Mouse (Mus musculus) embryonic fibroblast, embryonic 13.5 days (primary cell): ENCODE results near the gene Mtor. TPM values are rescaled to one million over a fixed set of nuclear protein-coding genes. Genes with fewer than 3 reads are reported as not detected.

ENCODE experiments used
- H3K27ac ChIP-seq: 2 replicates; pipeline ENCODE4 v1.5.1; 2012; ENCODE audit warnings: low read length, control low read depth, inconsistent platforms; ENCODE audit not compliant: insufficient read depth
- H3K4me1 ChIP-seq: 2 replicates; pipeline ENCODE4 v1.6.1; 2011; ENCODE audit warnings: low read length; ENCODE audit not compliant: control insufficient read depth, insufficient read depth
- H3K4me3 ChIP-seq: 2 replicates; pipeline ENCODE4 v1.5.1; 2011; ENCODE audit warnings: mild to moderate bottlenecking, control low read depth, low read length; ENCODE audit not compliant: insufficient read depth
- CTCF ChIP-seq: IDR thresholded peaks from 2 replicates; pipeline ENCODE4 v1.5.1; 2011; ENCODE audit warnings: mild to moderate bottlenecking, control low read depth, low read length, moderate library complexity, borderline replicate concordance; ENCODE audit not compliant: insufficient read depth
- POLR2A ChIP-seq: IDR thresholded peaks from 2 replicates; pipeline ENCODE4 v1.6.1; 2011; ENCODE audit warnings: low read depth, mild to moderate bottlenecking, control low read depth, low read length, moderate library complexity
- polyA plus RNA-seq: library from polyadenylated mRNA; stranded (reverse); fragments of >200 nt; gene quantifications from 2 replicates; pipeline ENCODE4 v1.2.4, GENCODE M21; 2011; ENCODE audit warnings: low read depth; ENCODE audit not compliant: missing spikeins, insufficient read length

Gene Mtor
- polyA plus RNA-seq, 1 experiment: 17.7 TPM

DNA sequence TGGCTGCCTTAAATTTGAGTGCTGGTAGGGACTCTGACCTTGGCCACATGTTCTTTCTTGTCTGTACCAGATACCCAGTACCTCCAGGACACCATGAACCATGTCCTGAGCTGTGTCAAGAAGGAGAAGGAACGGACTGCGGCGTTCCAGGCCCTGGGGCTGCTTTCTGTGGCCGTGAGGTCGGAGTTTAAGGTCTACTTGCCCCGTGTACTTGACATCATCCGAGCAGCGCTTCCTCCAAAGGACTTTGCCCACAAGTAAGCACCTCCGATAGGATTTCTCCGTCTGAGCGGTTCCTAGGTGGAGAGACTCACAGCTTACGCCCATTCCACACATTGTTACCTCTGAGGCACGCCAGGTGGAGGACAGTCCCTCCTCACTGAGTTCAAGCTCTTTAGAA is 14.3 kb downstream of the Mtor start:
- H3K4me3 ChIP-seq: no peak overlapping the region
- H3K27ac ChIP-seq: no peak overlapping the region
- H3K4me1 ChIP-seq: no peaks in the 10 kb centered on the region

DNA sequence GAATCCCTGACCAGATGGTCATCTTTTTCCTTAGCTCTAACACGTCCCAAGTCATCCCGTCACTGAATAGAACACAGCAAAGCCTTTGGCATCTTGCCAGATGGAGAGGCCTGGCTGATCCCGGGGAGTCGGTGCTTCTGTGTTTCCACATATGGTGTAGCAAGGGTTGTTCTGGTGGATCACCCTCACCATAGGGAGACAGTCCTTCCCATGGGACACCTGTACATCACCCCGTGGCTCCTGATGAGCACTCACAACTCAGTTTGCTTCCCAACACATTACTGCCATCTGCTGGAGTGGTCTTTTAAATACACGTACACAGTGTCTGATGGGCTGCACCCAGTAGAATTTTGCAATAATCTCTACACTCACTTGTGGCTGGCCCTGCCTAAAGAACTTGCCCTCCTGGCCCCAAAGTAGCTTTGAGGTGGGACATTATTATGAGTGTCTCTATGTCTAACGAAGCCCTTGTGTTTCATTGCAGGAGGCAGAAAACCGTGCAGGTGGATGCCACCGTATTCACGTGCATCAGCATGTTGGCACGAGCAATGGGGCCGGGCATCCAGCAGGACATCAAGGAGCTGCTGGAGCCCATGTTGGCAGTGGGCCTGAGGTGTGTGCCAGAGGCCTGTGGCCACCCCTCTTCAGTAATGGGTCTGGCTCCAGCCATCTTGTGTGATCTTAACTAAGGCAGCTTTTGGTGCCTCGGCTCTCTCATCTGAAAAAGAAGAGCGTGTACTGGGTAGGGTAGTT is 15.0 kb downstream of the Mtor start:
- Histone ChIP-seq H3K4me3 (no peak overlapping the region), H3K4me1 (no peaks in the 10 kb centered on the region)

More for the DNA sequence above, 14.3 kb downstream of the Mtor start:
- TF ChIP-seq POLR2A: no peak
- no peak for TF ChIP-seq CTCF

DNA sequence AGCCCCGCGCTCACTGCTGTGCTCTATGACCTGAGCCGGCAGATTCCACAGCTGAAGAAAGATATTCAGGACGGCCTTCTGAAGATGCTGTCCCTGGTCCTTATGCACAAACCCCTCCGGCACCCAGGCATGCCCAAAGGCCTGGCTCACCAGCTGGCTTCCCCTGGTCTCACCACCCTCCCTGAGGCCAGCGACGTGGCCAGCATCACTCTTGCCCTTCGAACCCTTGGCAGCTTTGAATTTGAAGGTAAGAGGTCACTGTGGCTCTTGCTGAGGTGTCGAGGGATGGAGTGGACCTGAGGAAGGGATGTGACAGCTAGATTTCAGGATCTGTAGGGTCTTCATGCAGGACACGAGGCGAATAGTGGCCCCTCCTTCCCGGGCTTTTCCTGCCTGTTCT is 15.9 kb downstream of the Mtor start:
- Histone ChIP-seq H3K27ac (no peak overlapping the region), H3K4me3 (no peak overlapping the region)
- TF ChIP-seq CTCF (no peak), POLR2A (no peak)

More for the DNA sequence above, 15.0 kb downstream of the Mtor start:
- H3K27ac ChIP-seq: no peak overlapping the region
- TF ChIP-seq CTCF: 0 out of 2 replicates have a peak, but pooled peaks have one; percentile 6
- no peak for TF ChIP-seq POLR2A

DNA sequence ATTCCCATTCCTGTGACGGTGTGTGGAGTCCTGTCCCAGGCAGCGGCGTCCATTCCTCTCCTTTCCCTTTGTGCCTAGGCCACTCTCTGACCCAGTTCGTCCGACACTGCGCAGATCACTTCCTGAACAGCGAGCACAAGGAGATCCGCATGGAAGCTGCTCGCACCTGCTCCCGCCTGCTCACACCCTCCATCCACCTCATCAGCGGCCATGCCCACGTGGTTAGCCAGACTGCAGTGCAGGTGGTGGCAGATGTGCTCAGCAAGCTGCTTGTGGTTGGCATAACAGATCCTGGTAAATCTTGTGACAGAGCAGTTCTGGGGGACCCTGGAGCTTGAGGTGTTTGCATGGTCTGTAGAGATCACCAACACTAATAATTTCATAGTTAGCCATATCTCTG is 16.5 kb downstream of the Mtor start:
- TF ChIP-seq POLR2A (no peak), CTCF (no peak)
- Histone ChIP-seq H3K27ac (no peak overlapping the region), H3K4me3 (no peak overlapping the region), H3K4me1 (no peaks in the 10 kb centered on the region)

More for the DNA sequence above, 15.9 kb downstream of the Mtor start:
- no peaks in the 10 kb centered on the region for H3K4me1 ChIP-seq

DNA sequence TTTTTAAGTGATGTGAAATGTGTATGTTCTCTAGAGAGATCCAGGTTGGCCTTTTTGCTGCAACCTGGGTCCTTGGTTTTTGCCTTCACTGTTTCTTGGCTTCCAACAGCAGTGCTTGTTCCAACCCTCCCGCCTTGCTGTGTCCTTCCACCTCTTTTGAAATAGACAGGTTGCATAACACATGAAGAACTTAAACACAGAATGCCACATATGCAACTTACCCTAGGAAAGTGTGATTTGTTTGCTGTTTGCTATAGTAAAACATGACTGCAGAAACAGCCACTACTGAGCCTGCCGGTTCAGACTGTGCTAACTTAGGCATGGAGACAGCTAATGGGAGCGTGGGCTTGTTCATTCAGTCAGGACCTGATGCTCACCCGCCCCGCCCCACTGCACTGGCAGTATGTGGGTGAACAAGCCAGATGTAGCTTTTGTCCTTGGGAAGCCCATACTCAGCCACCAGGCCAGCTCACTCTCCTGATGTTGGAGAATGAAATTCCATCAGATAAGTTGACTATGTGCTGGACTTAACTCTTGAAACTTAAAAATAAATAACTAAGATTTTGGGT is 18.2 kb downstream of the Mtor start:
- H3K27ac ChIP-seq: no peak overlapping the region
- TF ChIP-seq POLR2A: no peak
- TF ChIP-seq CTCF: no peak
- no peaks in the 10 kb centered on the region for H3K4me1 ChIP-seq
- H3K4me3 ChIP-seq: no peak overlapping the region

DNA sequence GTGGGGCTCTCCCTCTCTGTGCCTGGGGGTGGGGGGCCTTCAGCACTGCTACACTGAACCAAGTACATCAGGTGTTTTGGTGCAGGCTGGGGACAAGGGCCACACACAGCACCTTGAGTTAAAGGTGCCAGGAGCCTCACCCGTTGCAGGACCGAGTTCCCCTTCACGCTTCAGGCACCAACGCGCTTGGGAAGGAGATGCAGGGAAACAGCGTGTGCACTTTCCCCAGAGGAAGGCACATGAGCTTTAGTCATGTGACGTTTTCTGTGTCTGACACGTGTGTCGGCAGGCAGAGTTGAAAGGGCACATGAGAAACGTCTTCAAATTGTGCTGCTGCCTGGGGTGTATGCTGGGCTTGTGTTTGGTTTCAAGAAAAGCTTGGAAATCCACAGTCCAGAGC is 20.0 kb downstream of the Mtor start:
- Histone ChIP-seq H3K4me3 (no peak overlapping the region), H3K27ac (no peak overlapping the region), H3K4me1 (no peaks in the 10 kb centered on the region)
- no peak for TF ChIP-seq CTCF
- no peak for TF ChIP-seq POLR2A

DNA sequence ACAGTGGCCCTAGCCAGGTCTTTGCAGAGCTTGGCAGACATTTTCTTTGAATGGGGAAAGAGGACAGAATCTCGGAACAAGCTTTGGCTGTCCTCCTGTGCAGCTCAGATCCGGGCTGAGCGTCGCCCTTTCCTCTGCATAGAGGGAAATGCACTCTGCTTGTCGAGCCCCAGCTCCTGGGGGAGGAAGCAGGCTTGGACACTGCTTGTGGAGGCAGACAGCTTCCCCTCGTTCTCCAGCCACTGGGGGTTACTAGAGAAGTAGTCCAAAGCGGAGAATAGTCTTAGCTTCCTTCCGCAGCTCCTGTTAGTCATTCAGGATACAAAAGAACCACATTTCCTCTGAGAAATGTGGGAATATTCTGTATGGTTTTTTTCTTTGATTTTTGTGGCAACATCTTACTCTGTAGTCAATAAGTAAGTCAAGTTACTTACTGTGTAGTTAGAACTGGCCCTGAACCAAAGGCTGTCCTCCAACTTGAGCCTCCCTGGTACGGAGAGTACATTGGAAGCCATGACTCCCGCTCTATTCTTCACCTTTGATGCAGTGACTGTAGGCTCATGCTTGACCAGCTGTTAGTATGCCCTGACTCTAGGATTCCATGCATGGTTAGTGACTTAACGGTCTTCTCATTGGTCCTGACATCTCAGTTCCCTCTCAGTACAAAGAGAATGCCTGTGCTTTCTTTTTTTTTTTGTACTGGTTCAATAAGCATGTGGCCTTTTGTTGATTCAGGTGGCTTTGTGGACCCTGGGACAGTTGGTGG is 21.3 kb downstream of the Mtor start:
- Histone ChIP-seq H3K4me1 (no peaks in the 10 kb centered on the region), H3K4me3 (no peak overlapping the region), H3K27ac (no peak overlapping the region)
- no peak for TF ChIP-seq CTCF
- TF ChIP-seq POLR2A: no peak

DNA sequence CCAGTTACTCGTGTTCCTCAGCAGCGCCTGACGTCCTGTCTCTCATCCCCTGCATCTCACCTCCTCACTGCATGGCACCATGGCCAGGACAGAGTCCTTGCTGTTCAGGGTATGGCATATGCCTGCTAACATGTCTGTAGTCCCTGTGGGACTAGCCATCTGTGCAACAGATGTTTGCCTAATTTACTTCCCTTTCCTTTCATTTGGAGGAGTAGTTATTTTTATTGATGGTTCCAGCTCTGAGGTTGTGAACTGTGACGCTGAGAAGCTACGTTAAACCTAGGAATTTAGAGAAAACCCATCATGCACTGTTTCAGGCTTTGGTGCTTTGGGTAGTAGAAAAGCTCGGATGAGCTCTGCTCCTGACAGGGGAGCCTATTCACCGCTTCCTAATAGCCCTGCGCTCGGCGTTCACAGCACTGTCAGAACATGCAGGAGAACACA is 23.0 kb downstream of the Mtor start:
- no peak overlapping the region for H3K27ac ChIP-seq
- no peak overlapping the region for H3K4me3 ChIP-seq
- TF ChIP-seq POLR2A (no peak), CTCF (no peak)
- H3K4me1 ChIP-seq: no peaks in the 10 kb centered on the region

DNA sequence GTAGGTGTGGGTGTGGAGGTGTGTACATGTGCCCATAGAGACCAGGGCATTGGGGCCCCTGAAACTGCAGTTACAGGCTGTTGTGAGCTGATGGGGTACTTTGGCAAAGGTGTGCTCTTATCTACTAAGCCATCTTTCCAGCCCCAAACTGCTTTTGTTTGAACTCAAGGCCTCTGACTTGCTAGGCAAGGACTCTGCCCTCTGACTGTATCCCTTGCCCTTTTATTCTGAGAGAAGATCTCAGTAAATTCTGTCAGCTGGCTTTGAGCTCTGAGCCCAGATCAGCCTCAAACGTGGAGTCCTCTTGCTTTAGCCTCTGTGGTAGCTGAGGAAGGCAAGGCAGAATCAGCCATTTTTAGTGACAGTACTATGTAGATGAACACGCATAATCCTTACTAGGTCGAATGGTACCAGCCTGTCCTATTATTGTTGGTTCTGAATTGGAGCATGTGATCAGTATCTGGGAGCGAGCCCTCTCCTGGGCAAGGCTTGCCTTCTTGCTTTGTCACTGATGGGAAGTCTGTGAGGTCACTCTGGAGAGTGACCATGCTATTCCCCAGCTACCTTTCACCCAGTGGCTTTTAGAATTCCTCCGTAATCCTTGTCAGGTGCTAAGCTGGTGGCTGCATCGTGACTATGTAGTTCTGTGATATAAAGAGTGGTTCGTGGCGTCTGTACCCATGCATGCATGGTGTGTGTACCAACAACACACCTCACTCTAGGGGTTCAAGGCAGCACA is 24.2 kb downstream of the Mtor start:
- H3K4me3 ChIP-seq: no peak overlapping the region
- no peaks in the 10 kb centered on the region for H3K4me1 ChIP-seq
- H3K27ac ChIP-seq: no peak overlapping the region
- TF ChIP-seq POLR2A (no peak), CTCF (no peak)

DNA sequence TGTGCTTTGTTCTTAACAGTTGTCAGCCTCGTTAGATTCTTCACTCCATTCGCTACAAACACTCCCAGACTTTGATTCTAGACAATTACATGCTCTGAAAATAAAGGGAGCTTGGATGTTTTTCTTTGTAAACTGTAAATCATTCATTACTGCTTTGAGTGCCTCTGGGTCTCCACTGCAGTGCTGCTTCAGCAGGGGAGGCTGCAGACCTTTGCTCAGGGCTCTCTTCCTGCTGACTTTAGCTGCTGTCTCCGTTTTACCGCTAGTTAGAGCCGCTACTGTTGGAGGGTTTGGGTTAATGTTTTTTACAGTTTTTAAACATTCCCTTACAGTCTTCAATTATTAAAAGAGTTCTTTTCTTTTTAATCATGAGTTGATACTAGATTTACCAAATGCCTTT is 25.1 kb downstream of the Mtor start:
- Histone ChIP-seq H3K4me1 (no peaks in the 10 kb centered on the region), H3K27ac (no peak overlapping the region), H3K4me3 (no peak overlapping the region)
- TF ChIP-seq CTCF (no peak), POLR2A (no peak)
